Mouse (Mus musculus): ENCODE measurements at regions not wholly inside any gene's neighbourhood (a gene's known extent, or its start where the extent isn't known, plus 50 kb on each side); places are given as distances from the start of the nearest gene placed in this dataset.
"Not testable (repeated sequence)": the region's sequence is repeated elsewhere in the genome, so short reads cannot be mapped to it uniquely, and the experiment has no call there.

DNA sequence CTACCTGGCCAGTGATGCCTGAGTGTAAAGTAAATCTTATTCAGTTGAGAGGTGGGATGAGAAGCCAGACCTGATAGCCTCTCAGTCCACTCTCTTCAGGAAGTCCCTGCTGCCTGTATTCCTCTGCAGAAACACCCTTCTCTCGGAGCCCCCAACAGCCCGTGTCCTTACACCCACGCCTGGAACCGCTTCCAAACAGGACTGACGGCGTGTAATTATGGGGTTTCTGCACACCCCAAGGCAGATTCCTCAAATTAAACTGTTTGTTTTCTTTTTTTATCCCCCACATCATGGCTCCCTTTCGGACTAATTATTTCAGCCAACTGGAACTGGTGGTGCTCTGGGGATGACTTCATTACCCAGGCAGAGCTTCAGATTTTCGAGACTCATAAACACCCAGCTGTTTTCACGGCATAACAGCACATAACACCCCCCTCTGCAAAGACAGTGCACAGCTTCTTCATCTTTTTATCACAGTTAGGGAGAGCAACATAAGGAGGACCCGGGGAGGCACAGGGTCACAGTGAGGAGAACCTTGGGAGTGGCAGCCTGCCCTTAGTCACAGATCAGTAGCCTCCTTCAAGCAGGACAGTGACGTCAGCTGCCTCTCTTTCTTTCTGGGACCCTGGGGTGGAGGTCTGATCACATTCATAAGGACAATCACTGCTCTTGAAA lies 117.1 kb downstream of the Dll1 start:
- Histone ChIP-seq H3K27ac (replicated peaks; ENCODE audit: low read depth, low read length) (no peak overlapping the region), H3K4me1 (ENCODE audit: control insufficient read depth, insufficient read depth, insufficient read length, low read length) (no peaks in the 10 kb centered on the region), H3K4me3 (ENCODE audit: insufficient read depth, low read depth, low read length) (no peak overlapping the region)

- H3K27ac ChIP-seq (replicated peaks; ENCODE audit: low read depth, low read length), result no peak overlapping the region
- H3K4me3 ChIP-seq (ENCODE audit: insufficient read depth, low read depth, low read length), result no peak overlapping the region
- no peaks in the 10 kb centered on the region for H3K4me1 ChIP-seq (ENCODE audit: control insufficient read depth, insufficient read depth, insufficient read length, low read length)
These were observed 120.8 kb downstream of the Dll1 start for GRCm38 (mm10) chr17:15255874-15256273.

- Histone ChIP-seq H3K27ac (replicated peaks; ENCODE audit: low read depth, low read length) (no peak overlapping the region), H3K4me1 (ENCODE audit: control insufficient read depth, insufficient read depth, insufficient read length, low read length) (no peaks in the 10 kb centered on the region), H3K4me3 (ENCODE audit: insufficient read depth, low read depth, low read length) (no peak overlapping the region)
These were observed 122.9 kb downstream of the Dll1 start for GRCm38 (mm10) chr17:15253785-15254184.

- Histone ChIP-seq H3K4me3 (ENCODE audit: insufficient read depth, low read depth, low read length) (no peak overlapping the region), H3K27ac (replicated peaks; ENCODE audit: low read depth, low read length) (no peak overlapping the region), H3K4me1 (ENCODE audit: control insufficient read depth, insufficient read depth, insufficient read length, low read length) (no peaks in the 10 kb centered on the region)
These were observed 123.4 kb downstream of the Dll1 start for GRCm38 (mm10) chr17:15253271-15253670.

DNA sequence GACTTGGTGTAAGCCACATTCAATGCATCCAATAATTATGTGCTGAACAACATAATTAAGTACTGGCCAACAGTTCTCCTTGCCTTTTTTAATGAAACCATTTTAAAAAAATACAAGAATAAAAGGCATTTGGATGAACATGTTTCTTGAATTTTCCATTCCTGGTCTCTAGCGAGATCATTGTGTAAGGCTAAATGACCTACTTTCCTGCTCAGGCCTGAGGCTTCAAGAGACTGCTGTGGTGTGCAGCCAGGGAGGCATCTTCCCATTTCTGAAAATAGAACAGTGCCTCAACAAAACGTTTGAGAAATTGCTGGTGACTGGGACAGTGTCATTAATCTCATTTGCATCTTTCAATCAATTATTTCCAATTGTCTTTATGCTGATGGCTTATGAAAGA lies 124.5 kb downstream of the Dll1 start:
- Histone ChIP-seq H3K4me1 (ENCODE audit: control insufficient read depth, insufficient read depth, insufficient read length, low read length) (no peaks in the 10 kb centered on the region), H3K4me3 (ENCODE audit: insufficient read depth, low read depth, low read length) (no peak overlapping the region), H3K27ac (replicated peaks; ENCODE audit: low read depth, low read length) (no peak overlapping the region)

DNA sequence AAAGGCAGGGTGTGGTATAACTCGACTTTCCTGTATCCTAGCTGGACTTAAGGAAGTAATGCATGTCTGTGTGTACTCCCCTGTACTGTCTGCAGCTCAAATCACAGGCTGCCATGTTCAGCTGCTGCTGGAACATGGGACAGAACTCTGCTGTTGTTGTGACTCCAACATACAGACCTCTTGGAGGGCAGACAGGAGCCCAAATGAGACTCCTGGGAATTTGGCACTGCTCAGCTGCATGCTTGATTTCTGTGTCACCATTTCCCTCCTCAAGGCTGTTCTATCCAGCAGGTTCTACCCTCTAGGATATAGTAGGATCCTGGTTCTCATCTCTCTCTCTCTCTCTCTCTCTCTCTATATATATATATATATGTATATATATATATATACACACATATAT lies 125.0 kb downstream of the Dll1 start:
- no peaks in the 10 kb centered on the region for H3K4me1 ChIP-seq (ENCODE audit: control insufficient read depth, insufficient read depth, insufficient read length, low read length)
- H3K27ac ChIP-seq (replicated peaks; ENCODE audit: low read depth, low read length), result no peak overlapping the region
- no peak overlapping the region for H3K4me3 ChIP-seq (ENCODE audit: insufficient read depth, low read depth, low read length)

- H3K4me1 ChIP-seq (ENCODE audit: control insufficient read depth, insufficient read depth, insufficient read length, low read length), result no peaks in the 10 kb centered on the region
These were observed 128.3 kb downstream of the Dll1 start for GRCm38 (mm10) chr17:15248417-15248791.

GRCm38 (mm10) chr17:15247546-15248416 lies 128.9 kb downstream of the Dll1 start:
- Histone ChIP-seq H3K4me3 (ENCODE audit: insufficient read depth, low read depth, low read length) (no peak overlapping the region), H3K4me1 (ENCODE audit: control insufficient read depth, insufficient read depth, insufficient read length, low read length) (no peaks in the 10 kb centered on the region), H3K27ac (replicated peaks; ENCODE audit: low read depth, low read length) (no peak overlapping the region)

More at GRCm38 (mm10) chr17:15248417-15248791, 128.3 kb downstream of the Dll1 start:
- H3K27ac ChIP-seq (replicated peaks; ENCODE audit: low read depth, low read length), result no peak overlapping the region
- no peak overlapping the region for H3K4me3 ChIP-seq (ENCODE audit: insufficient read depth, low read depth, low read length)

- no peak overlapping the region for H3K27ac ChIP-seq (replicated peaks; ENCODE audit: low read depth, low read length)
- H3K4me1 ChIP-seq (ENCODE audit: control insufficient read depth, insufficient read depth, insufficient read length, low read length), result no peaks in the 10 kb centered on the region
- no peak overlapping the region for H3K4me3 ChIP-seq (ENCODE audit: insufficient read depth, low read depth, low read length)
These were observed 133.6 kb downstream of the Dll1 start for GRCm38 (mm10) chr17:15242976-15243635.

GRCm38 (mm10) chr17:15242356-15242755 lies 134.3 kb downstream of the Dll1 start:
- Histone ChIP-seq H3K27ac (replicated peaks; ENCODE audit: low read depth, low read length) (no peak overlapping the region), H3K4me1 (ENCODE audit: control insufficient read depth, insufficient read depth, insufficient read length, low read length) (no peaks in the 10 kb centered on the region), H3K4me3 (ENCODE audit: insufficient read depth, low read depth, low read length) (no peak overlapping the region)

DNA sequence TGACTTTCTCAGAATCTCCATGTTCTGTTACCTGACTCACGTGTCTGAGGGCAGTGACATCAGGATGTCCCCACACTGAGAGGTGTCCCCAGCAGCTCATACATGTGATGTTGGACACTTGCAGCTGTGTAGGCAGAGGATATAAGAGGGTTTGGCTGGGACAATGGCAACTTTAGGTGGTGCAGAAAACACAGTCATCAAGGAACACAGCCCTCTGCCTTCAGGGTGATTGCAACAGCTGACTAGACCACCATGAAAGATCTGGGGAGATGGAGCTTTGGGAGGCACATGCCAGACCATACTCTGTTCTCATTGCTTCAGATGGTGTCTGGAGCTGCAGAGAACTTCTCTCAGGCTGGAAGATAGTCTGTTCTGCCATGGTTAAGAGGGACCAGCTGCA lies 135.2 kb downstream of the Dll1 start:
- Histone ChIP-seq H3K4me1 (ENCODE audit: control insufficient read depth, insufficient read depth, insufficient read length, low read length) (no peaks in the 10 kb centered on the region), H3K4me3 (ENCODE audit: insufficient read depth, low read depth, low read length) (no peak overlapping the region), H3K27ac (replicated peaks; ENCODE audit: low read depth, low read length) (no peak overlapping the region)

DNA sequence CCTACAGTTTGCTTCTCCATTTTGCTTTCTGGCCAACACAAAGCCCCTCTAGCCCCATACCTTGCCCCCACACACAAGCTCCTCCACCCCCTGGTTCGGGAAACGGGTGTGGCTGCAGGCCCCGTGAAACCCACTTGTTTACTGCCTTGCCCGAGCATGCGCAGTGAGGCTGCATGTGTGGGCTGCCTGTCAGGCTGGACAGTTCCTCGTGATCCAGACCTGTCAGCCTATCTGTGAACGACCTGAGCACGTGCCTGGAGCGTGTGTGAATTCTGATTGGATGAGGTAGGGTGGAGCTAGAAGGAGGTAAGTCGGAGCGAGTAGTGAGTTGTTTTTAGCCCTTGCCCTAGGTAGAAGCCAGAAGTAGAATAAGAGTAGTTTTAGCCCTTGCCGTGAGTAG lies 136.0 kb downstream of the Dll1 start:
- not testable (repeated sequence) for H3K4me3 ChIP-seq (ENCODE audit: insufficient read depth, low read depth, low read length)

DNA sequence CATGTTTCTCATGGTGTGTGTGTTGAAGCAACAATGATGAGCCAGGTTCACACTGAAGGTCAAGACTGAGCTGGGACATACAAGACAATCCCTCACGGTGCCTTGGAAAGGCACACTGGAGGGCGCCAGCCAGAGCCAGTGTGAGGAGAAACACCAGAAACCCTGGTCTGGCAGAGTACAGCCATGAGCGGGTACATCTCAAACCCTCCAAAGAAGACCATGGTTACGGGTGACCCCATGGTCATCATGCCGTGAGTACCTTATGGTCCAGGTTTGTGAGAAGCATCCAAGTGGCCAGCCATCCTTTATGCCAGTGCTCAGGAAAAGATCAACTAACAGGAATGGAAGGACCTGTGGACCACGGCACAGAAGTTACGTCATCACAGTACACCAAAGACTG lies 136.7 kb downstream of the Dll1 start:
- no peaks in the 10 kb centered on the region for H3K4me1 ChIP-seq (ENCODE audit: control insufficient read depth, insufficient read depth, insufficient read length, low read length)
- H3K27ac ChIP-seq (replicated peaks; ENCODE audit: low read depth, low read length), result no peak overlapping the region
- H3K4me3 ChIP-seq (ENCODE audit: insufficient read depth, low read depth, low read length), result no peak overlapping the region

More for the DNA sequence above, 136.0 kb downstream of the Dll1 start:
- H3K4me1 ChIP-seq (ENCODE audit: control insufficient read depth, insufficient read depth, insufficient read length, low read length); H3K27ac ChIP-seq (replicated peaks; ENCODE audit: low read depth, low read length): not testable (repeated sequence)

DNA sequence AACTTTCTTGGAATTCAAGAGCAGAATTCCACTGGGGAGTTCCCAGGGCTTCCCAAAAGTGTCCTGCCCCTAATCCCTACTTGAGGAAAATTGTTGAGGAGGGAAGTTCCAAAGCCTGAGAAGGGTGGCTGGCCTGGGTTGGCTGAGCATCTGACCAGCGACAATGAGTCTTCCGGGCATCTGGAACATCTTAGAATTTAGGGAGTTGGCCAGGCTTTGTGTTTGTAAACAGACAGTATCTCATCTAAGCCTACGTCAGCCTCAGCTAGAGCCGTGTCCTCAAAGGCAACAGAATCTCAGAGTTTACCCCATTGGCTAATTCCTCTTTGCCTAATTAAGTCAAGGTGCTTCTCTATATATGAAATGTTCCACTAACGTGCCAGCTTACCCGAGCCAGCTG lies 141.6 kb downstream of the Dll1 start:
- H3K27ac ChIP-seq (replicated peaks; ENCODE audit: low read depth, low read length), result no peak overlapping the region
- no peaks in the 10 kb centered on the region for H3K4me1 ChIP-seq (ENCODE audit: control insufficient read depth, insufficient read depth, insufficient read length, low read length)
- no peak overlapping the region for H3K4me3 ChIP-seq (ENCODE audit: insufficient read depth, low read depth, low read length)

GRCm38 (mm10) chr17:15231175-15231574 lies 145.5 kb downstream of the Dll1 start:
- Histone ChIP-seq H3K27ac (replicated peaks; ENCODE audit: low read depth, low read length) (no peak overlapping the region), H3K4me3 (ENCODE audit: insufficient read depth, low read depth, low read length) (no peak overlapping the region), H3K4me1 (ENCODE audit: control insufficient read depth, insufficient read depth, insufficient read length, low read length) (no peaks in the 10 kb centered on the region)

Data from brown adipose tissue, adult 24 weeks (tissue).